Mouse (Mus musculus) hindbrain, embryonic 13.5 days (tissue): ENCODE measurements around the gene Ptx3. TPM values are rescaled to one million over a fixed set of nuclear protein-coding genes. Genes with fewer than 3 reads are reported as not detected.

Experiments
- ATAC-seq: fragments of 200-750 bp; cut with Nextera tagmentation; 2 replicates; pipeline ENCODE4 v1.8.0; 2017; ENCODE audit warnings: moderate TSS enrichment; ENCODE audit not compliant: low FRiP score
- H3K27ac ChIP-seq: fragments of 300-500 bp; sonication (generic); 2 replicates; pipeline ENCODE4 v1.5.1; 2015; ENCODE audit warnings: inconsistent platforms, mild to moderate bottlenecking, moderate library complexity
- H3K27me3 ChIP-seq: fragments of 300-500 bp; sonication (generic); 2 replicates; pipeline ENCODE4 v1.6.1; 2015; ENCODE audit warnings: mild to moderate bottlenecking, inconsistent platforms
- H3K36me3 ChIP-seq: fragments of 300-500 bp; sonication (generic); 2 replicates; pipeline ENCODE4 v1.6.1; 2015; ENCODE audit warnings: mild to moderate bottlenecking, inconsistent platforms
- H3K4me1 ChIP-seq: fragments of 300-500 bp; sonication (generic); replicated peaks from 2 replicates; pipeline ENCODE4 v1.6.1; 2015; ENCODE audit warnings: inconsistent platforms
- H3K4me2 ChIP-seq: fragments of 300-500 bp; sonication (generic); 2 replicates; pipeline ENCODE4 v1.6.1; 2015; ENCODE audit warnings: inconsistent platforms, mild to moderate bottlenecking, moderate library complexity
- H3K4me3 ChIP-seq: fragments of 300-500 bp; sonication (generic); 2 replicates; pipeline ENCODE4 v1.5.1; 2015; ENCODE audit warnings: mild to moderate bottlenecking, inconsistent platforms
- H3K9ac ChIP-seq: fragments of 300-500 bp; sonication (generic); 2 replicates; pipeline ENCODE4 v1.6.1; 2015; ENCODE audit warnings: mild to moderate bottlenecking, inconsistent platforms
- H3K9me3 ChIP-seq: fragments of 300-500 bp; sonication (generic); 2 replicates; pipeline ENCODE4 v1.6.1; 2016; ENCODE audit warnings: inconsistent platforms
- WGBS: fragments of 180-500 bp; shearing (Covaris S2); methylation state at CpG from one replicate; pipeline ENCODE4 v1.1.7; 2015; 5-methylcytosine and 5-hydroxymethylcytosine counted together
- polyA plus RNA-seq: library from polyadenylated mRNA; unstranded; fragments of >200 nt; fragmentation: Nextera tagmentation; extraction: Ambion mirVana; gene quantifications from 2 replicates; pipeline ENCODE4 v1.2.1, GENCODE M21; 2015

Ptx3 gene
- polyA plus RNA-seq, 1 experiment from 2014 or later = 8.8 TPM

- no peak for ATAC-seq
- Histone ChIP-seq H3K4me3 (no peak overlapping the region), H3K4me1 (no peaks in the 10 kb centered on the region), H3K4me2 (no peak overlapping the region), H3K36me3 (no peaks in the 10 kb centered on the region), H3K9ac (no peak overlapping the region), H3K27ac (no peak overlapping the region), H3K27me3 (no peaks in the 10 kb centered on the region), H3K9me3 (no peaks in the 10 kb centered on the region)
Measured at GRCm38 (mm10) chr3:66240476-66240875, 20.8 kb downstream of the Ptx3 start.

- no peak for ATAC-seq
- no peaks in the 10 kb centered on the region for H3K4me1 ChIP-seq
- no peak overlapping the region for H3K27ac ChIP-seq
- no peaks in the 10 kb centered on the region for H3K9me3 ChIP-seq
- H3K9ac ChIP-seq = no peak overlapping the region
- H3K4me3 ChIP-seq = no peak overlapping the region
- H3K36me3 ChIP-seq = no peaks in the 10 kb centered on the region
- H3K4me2 ChIP-seq = no peak overlapping the region
- 58% methylated on average over 7 of the region's 7 CpGs for whole genome bisulfite sequencing
- H3K27me3 ChIP-seq = no peaks in the 10 kb centered on the region
Measured at GRCm38 (mm10) chr3:66251842-66252241, 32.1 kb downstream of the Ptx3 start.

- no peaks in the 10 kb centered on the region for H3K4me1 ChIP-seq
- H3K36me3 ChIP-seq = no peaks in the 10 kb centered on the region
- no peak overlapping the region for H3K27ac ChIP-seq
- WGBS = 84% methylated on average over 9 of the region's 9 CpGs
- H3K4me3 ChIP-seq = no peak overlapping the region
- H3K9me3 ChIP-seq = no peaks in the 10 kb centered on the region
- H3K9ac ChIP-seq = no peak overlapping the region
- H3K27me3 ChIP-seq = no peaks in the 10 kb centered on the region
- ATAC-seq = no peak
- no peak overlapping the region for H3K4me2 ChIP-seq
Measured at GRCm38 (mm10) chr3:66254504-66255105, 34.9 kb downstream of the Ptx3 start.

GRCm38 (mm10) chr3:66262319-66262718 lies 42.6 kb downstream of the Ptx3 start:
- no peak overlapping the region for H3K27ac ChIP-seq
- H3K4me3 ChIP-seq = no peak overlapping the region
- 40% methylated on average over 5 of the region's 5 CpGs for WGBS
- no peaks in the 10 kb centered on the region for H3K9me3 ChIP-seq
- H3K4me1 ChIP-seq = no peaks in the 10 kb centered on the region
- no peak overlapping the region for H3K4me2 ChIP-seq
- no peaks in the 10 kb centered on the region for H3K36me3 ChIP-seq
- ATAC-seq = no peak
- no peak overlapping the region for H3K9ac ChIP-seq
- no peaks in the 10 kb centered on the region for H3K27me3 ChIP-seq

GRCm38 (mm10) chr3:66263270-66263669 lies 43.6 kb downstream of the Ptx3 start:
- Histone ChIP-seq H3K27ac (no peak overlapping the region), H3K9me3 (no peaks in the 10 kb centered on the region), H3K4me1 (no peaks in the 10 kb centered on the region), H3K36me3 (no peaks in the 10 kb centered on the region), H3K27me3 (no peaks in the 10 kb centered on the region), H3K4me3 (no peak overlapping the region), H3K4me2 (no peak overlapping the region), H3K9ac (no peak overlapping the region)
- WGBS = 77% methylated on average over 4 of the region's 4 CpGs
- no peak for ATAC-seq

Other genes with a start within 250 kb of the Ptx3 start
- gene Veph1, start 76.9 kb downstream of the Ptx3 start, polyA plus RNA-seq = 4.6 and 7.8 TPM in 2 replicates